Mouse (Mus musculus) neural tube, embryonic 11.5 days (tissue): ENCODE measurements around the gene Cst9. TPM values are rescaled to one million over a fixed set of nuclear protein-coding genes. Genes with fewer than 3 reads are reported as not detected.

Experiments
- polyA plus RNA-seq: library from polyadenylated mRNA; unstranded; fragments of >200 nt; fragmentation: Nextera tagmentation; extraction: Ambion mirVana; gene quantifications from 2 replicates; pipeline ENCODE4 v1.2.1, GENCODE M21; 2014

Cst9 gene
- polyA plus RNA-seq, 1 experiment from 2014 or later = not detected

Other genes with a start within 250 kb of the Cst9 start
- 101 and 105 TPM in 2 replicates for gene Nxt1, start 162.5 kb upstream of the Cst9 start, polyA plus RNA-seq
- gene Gzf1, start 154.1 kb upstream of the Cst9 start, polyA plus RNA-seq = 22.4 and 27.3 TPM in 2 replicates
- 22.8 and 25.7 TPM in 2 replicates for gene Napb, start 102.7 kb upstream of the Cst9 start, polyA plus RNA-seq
- not detected in 2 replicates for gene Cstl1, start 84.8 kb upstream of the Cst9 start, polyA plus RNA-seq
- not detected in 2 replicates for gene Cst11, start 63.6 kb upstream of the Cst9 start, polyA plus RNA-seq
- gene 8030411F24Rik, start 53.1 kb upstream of the Cst9 start, polyA plus RNA-seq = not detected in 2 replicates
- gene Cst12, start 45.8 kb upstream of the Cst9 start, polyA plus RNA-seq = not detected in 2 replicates
- gene Cst8, start 36.4 kb upstream of the Cst9 start, polyA plus RNA-seq = not detected in 2 replicates
- gene Cst13, start 15.1 kb upstream of the Cst9 start, polyA plus RNA-seq = not detected in 2 replicates
- not detected in 2 replicates for gene 9230104L09Rik, start 29.9 kb downstream of the Cst9 start, polyA plus RNA-seq
- gene Cst3, start 40.5 kb downstream of the Cst9 start, polyA plus RNA-seq = 309 and 318 TPM in 2 replicates
- gene Gm1330, start 168.1 kb downstream of the Cst9 start, polyA plus RNA-seq = not detected in 2 replicates
- not detected in 2 replicates for gene Gm10750, start 182.1 kb downstream of the Cst9 start, polyA plus RNA-seq